Mouse (Mus musculus) layer of hippocampus, adult 18-20 months (tissue): ENCODE results near the gene Plaa. TPM values are rescaled to one million over a fixed set of nuclear protein-coding genes. Genes with fewer than 3 reads are reported as not detected.

Source experiments
- DNase-seq, 2 experiments: peaks; one replicate each; pipeline ENCODE4 v3.0.0; 2022; ENCODE audit warnings: low spot score in 2 of 2
- total RNA-seq, 2 experiments: library from RNA; stranded (reverse); gene quantifications; 2 replicates each; pipeline ENCODE4 v1.2.3; 2021

Gene Plaa
- total RNA-seq, 2 experiments from 2014 or later: 38.7 to 42.5 TPM

GRCm38 (mm10) chr4:94556265-94557054 is 46.6 kb downstream of the Plaa start, which contains the start of the genes Gm10306 and Caap1:
TSS of gene Gm10306 (plus strand) at chr4:94556546.
TSS of gene Caap1 (minus strand) at chr4:94556796.
- peak; percentile 88 to 95 for DNase-seq

GRCm38 (mm10) chr4:94554955-94555494 is 48.0 kb downstream of the Plaa start:
- DNase-seq: no peak

GRCm38 (mm10) chr4:94544321-94544720 is 58.7 kb downstream of the Plaa start:
- no peak for DNase-seq

- DNase-seq: no peak
Measured at GRCm38 (mm10) chr4:94543041-94543440, 60.0 kb downstream of the Plaa start.

- DNase-seq: no peak
Measured at GRCm38 (mm10) chr4:94533205-94533604, 69.8 kb downstream of the Plaa start.

- DNase-seq: no peak
Measured at GRCm38 (mm10) chr4:94529448-94529847, 73.6 kb downstream of the Plaa start.

GRCm38 (mm10) chr4:94523321-94523720 is 79.7 kb downstream of the Plaa start:
- peak in 1 of 2 experiments; percentile 17 for DNase-seq

GRCm38 (mm10) chr4:94517631-94518030 is 85.4 kb downstream of the Plaa start:
- DNase-seq: peak; percentile 11 to 51

Other genes with a start within 250 kb of the Plaa start
- gene Gm10306, start 46.7 kb downstream of the Plaa start, total RNA-seq: not detected
- gene Caap1, start 46.4 kb downstream of the Plaa start, total RNA-seq: 10 to 100 TPM; 11.0 to 11.7 TPM
- gene Ift74, start 11.2 kb upstream of the Plaa start, total RNA-seq: 10 to 100 TPM; 23.7 to 27.2 TPM
- gene Lrrc19, start 46.9 kb upstream of the Plaa start, total RNA-seq: not detected
- 1 to 10 TPM; 6.4 to 6.6 TPM for gene Tek, start 136.0 kb upstream of the Plaa start, total RNA-seq